Mouse (Mus musculus): ENCODE measurements around the gene Rsbn1l. TPM values are rescaled to one million over a fixed set of nuclear protein-coding genes. Genes with fewer than 3 reads are reported as not detected.
A peak's percentile ranks its signal among the peaks of the same experiment; 100 is the strongest.
"Not testable (repeated sequence)": the region's sequence is repeated elsewhere in the genome, so short reads cannot be mapped to it uniquely, and the experiment has no call there.

Gene Rsbn1l
- total RNA-seq, 4 experiments from 2014 or later = 14.6 to 21.7 (median 16.6) TPM

GRCm38 (mm10) chr5:20950093-20950492 is 6.1 kb downstream of the Rsbn1l start:
- DNase-seq = no peak

- DNase-seq = no peak
Observed at GRCm38 (mm10) chr5:20946906-20947305, 9.3 kb downstream of the Rsbn1l start.

GRCm38 (mm10) chr5:20944961-20945748 is 11.0 kb downstream of the Rsbn1l start:
- no peak for DNase-seq

GRCm38 (mm10) chr5:20943791-20944190 is 12.4 kb downstream of the Rsbn1l start:
- not testable (repeated sequence) for DNase-seq

- no peak for DNase-seq
Observed at GRCm38 (mm10) chr5:20942523-20942922, 13.7 kb downstream of the Rsbn1l start.

- DNase-seq = peak; percentile 48
Observed at GRCm38 (mm10) chr5:20941205-20941604, 15.0 kb downstream of the Rsbn1l start.

GRCm38 (mm10) chr5:20940696-20941095 is 15.5 kb downstream of the Rsbn1l start:
- no peak for DNase-seq

GRCm38 (mm10) chr5:20940040-20940571 is 16.1 kb downstream of the Rsbn1l start:
- no peak for DNase-seq

GRCm38 (mm10) chr5:20938523-20938922 is 17.7 kb downstream of the Rsbn1l start:
- no peak for DNase-seq

- DNase-seq = no peak
Observed at GRCm38 (mm10) chr5:20935934-20936333, 20.3 kb downstream of the Rsbn1l start.

- DNase-seq = no peak
Observed at GRCm38 (mm10) chr5:20932585-20932984, 23.6 kb downstream of the Rsbn1l start.

GRCm38 (mm10) chr5:20931300-20931699 is 24.9 kb downstream of the Rsbn1l start:
- DNase-seq = no peak

- no peak for DNase-seq
Observed at GRCm38 (mm10) chr5:20930430-20930829, 25.8 kb downstream of the Rsbn1l start.

GRCm38 (mm10) chr5:20929669-20930151 is 26.5 kb downstream of the Rsbn1l start:
- no peak for DNase-seq

- peak; percentile 41 for DNase-seq
Observed at GRCm38 (mm10) chr5:20925451-20925850, 30.7 kb downstream of the Rsbn1l start.

GRCm38 (mm10) chr5:20924608-20925007 is 31.6 kb downstream of the Rsbn1l start:
- DNase-seq = no peak

- DNase-seq = no peak
Observed at GRCm38 (mm10) chr5:20919566-20919965, 36.6 kb downstream of the Rsbn1l start.

GRCm38 (mm10) chr5:20918967-20919366 is 37.2 kb downstream of the Rsbn1l start:
- no peak for DNase-seq

GRCm38 (mm10) chr5:20913372-20914275 is 42.6 kb downstream of the Rsbn1l start:
- peak; percentile 37 for DNase-seq

GRCm38 (mm10) chr5:20911741-20912140 is 44.5 kb downstream of the Rsbn1l start:
- DNase-seq = no peak

- DNase-seq = no peak
Observed at GRCm38 (mm10) chr5:20906191-20906590, 50.0 kb downstream of the Rsbn1l start.

GRCm38 (mm10) chr5:20905437-20905836 is 50.8 kb downstream of the Rsbn1l start:
- no peak for DNase-seq

GRCm38 (mm10) chr5:20904647-20905046 is 51.6 kb downstream of the Rsbn1l start:
- no peak for DNase-seq
